Mouse (Mus musculus) cerebellum, adult 2 months (tissue): ENCODE measurements around the gene Pid1. TPM values are rescaled to one million over a fixed set of nuclear protein-coding genes. Genes with fewer than 3 reads are reported as not detected.
"Not testable (repeated sequence)": the region's sequence is repeated elsewhere in the genome, so short reads cannot be mapped to it uniquely, and the experiment has no call there.

Experiments
- DNase-seq, 2 experiments: peaks; one replicate each; pipeline ENCODE4 v3.0.0; 2021
- H3K27ac ChIP-seq: fragments of 200-500 bp; 2 replicates; pipeline ENCODE4 v1.5.1; 2012; ENCODE audit warnings: low read length, control low read depth, inconsistent platforms; ENCODE audit not compliant: insufficient read depth
- H3K27me3 ChIP-seq: fragments of 200-500 bp; 2 replicates; pipeline ENCODE4 v1.6.1; 2012; ENCODE audit warnings: inconsistent platforms, mild to moderate bottlenecking, low read length, moderate library complexity; ENCODE audit not compliant: control insufficient read depth, insufficient read depth
- H3K4me1 ChIP-seq: fragments of 200-500 bp; 2 replicates; pipeline ENCODE4 v1.6.1; 2011; ENCODE audit warnings: low read length; ENCODE audit not compliant: control insufficient read depth, insufficient read depth
- H3K4me3 ChIP-seq: fragments of 200-500 bp; replicated peaks from 2 replicates; pipeline ENCODE3; 2011; ENCODE audit warnings: mild to moderate bottlenecking, low read depth, low read length, control low read depth; ENCODE audit not compliant: insufficient read depth
- CTCF ChIP-seq: fragments of 200-500 bp; IDR thresholded peaks from 2 replicates; pipeline ENCODE4 v1.5.1; 2011; ENCODE audit warnings: low read depth, mild to moderate bottlenecking, control low read depth, low read length, moderate library complexity, borderline replicate concordance; ENCODE audit not compliant: insufficient read depth
- POLR2A ChIP-seq: fragments of 200-500 bp; IDR thresholded peaks from 2 replicates; pipeline ENCODE4 v1.6.1; 2011; ENCODE audit warnings: low read length, control low read depth, borderline replicate concordance; ENCODE audit not compliant: insufficient read depth
- WGBS: fragments of 180-500 bp; shearing (Covaris S2); methylation state at CpG from one replicate; pipeline ENCODE4 v1.1.7; 2018; 5-methylcytosine and 5-hydroxymethylcytosine counted together
- polyA plus RNA-seq: library from polyadenylated mRNA; depleted of rRNA; stranded (reverse); fragments of >200 nt; gene quantifications from 2 replicates; pipeline ENCODE4 v1.2.3, GENCODE M21; 2012

Gene Pid1
- polyA plus RNA-seq, 1 experiment: 26.1 TPM

DNA sequence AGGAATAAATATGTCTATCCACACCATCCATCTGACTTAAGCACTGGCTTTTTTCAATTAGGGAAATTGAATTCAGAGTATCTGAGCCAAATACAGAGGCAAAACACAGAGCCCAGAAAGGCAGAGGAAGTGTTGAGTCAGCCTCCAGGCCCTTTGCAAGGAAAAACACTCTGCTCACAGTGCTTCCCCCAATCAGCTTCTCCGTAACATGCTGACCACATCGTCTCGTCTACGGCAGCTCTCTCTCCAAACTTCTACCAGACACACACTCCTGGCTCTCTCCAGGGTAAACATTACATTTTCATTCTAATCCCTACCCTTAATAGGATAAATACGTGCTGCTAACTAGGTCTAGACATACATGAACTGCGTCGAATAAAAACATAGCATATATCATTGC is 145.4 kb downstream of the Pid1 start:
- no peak overlapping the region for H3K4me3 ChIP-seq
- H3K27me3 ChIP-seq: no peaks in the 10 kb centered on the region
- H3K4me1 ChIP-seq: peaks cover 8% of the 10 kb centered on the region
- TF ChIP-seq POLR2A (no peak), CTCF (no peak)
- DNase-seq: peak in 1 of 2 experiments; percentile 8
- WGBS: 90% methylated on average over 7 of the region's 7 CpGs
- H3K27ac ChIP-seq: no peak overlapping the region

DNA sequence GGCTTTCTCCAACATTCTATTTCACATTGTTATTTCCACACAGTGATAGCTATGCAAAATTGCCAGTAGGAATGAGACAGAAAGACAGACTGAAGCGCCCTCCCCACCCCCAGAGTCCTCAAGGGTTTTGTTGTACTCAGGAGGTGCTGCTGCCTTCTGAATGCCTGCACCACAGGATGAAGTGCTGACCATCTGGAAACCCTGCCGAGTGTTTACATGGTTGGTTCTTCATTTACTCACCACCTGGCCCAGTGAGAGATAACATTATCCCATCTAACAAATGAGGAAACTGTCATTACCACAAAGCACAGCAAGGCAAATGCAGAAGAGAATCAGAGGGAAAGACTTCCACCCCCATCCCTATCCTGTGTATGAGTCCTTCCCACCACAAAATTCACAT is 146.2 kb downstream of the Pid1 start:
- no peak for TF ChIP-seq CTCF
- no peak for TF ChIP-seq POLR2A
- Histone ChIP-seq H3K27me3 (no peaks in the 10 kb centered on the region), H3K4me1 (peaks cover 8% of the 10 kb centered on the region), H3K27ac (no peak overlapping the region), H3K4me3 (no peak overlapping the region)
- WGBS: 3% methylated on average over 2 of the region's 2 CpGs
- DNase-seq: peak; percentile 55 to 79

DNA sequence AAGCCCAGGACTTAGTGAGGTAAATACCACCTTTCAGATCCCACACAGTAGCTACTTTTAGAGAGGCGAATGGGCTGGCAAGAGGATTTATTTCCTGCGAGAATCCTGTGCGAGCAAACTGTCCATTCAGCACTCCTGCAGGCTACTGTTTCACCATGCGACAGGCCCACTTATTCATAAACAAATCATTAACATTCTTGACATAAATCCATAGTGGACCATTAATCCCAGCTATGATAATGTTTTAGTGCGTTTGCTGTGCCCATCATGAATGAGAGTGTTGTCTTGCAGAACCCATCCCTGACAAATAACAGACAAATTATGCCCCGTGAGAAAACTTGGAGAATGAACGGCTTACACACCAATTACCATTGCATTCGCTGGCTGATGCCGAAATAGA is 152.5 kb downstream of the Pid1 start:
- DNase-seq: no peak
- Histone ChIP-seq H3K27me3 (no peaks in the 10 kb centered on the region), H3K27ac (no peak overlapping the region), H3K4me3 (no peak overlapping the region), H3K4me1 (no peaks in the 10 kb centered on the region)
- 67% methylated on average over 9 of the region's 9 CpGs for WGBS
- no peak for TF ChIP-seq CTCF
- no peak for TF ChIP-seq POLR2A

DNA sequence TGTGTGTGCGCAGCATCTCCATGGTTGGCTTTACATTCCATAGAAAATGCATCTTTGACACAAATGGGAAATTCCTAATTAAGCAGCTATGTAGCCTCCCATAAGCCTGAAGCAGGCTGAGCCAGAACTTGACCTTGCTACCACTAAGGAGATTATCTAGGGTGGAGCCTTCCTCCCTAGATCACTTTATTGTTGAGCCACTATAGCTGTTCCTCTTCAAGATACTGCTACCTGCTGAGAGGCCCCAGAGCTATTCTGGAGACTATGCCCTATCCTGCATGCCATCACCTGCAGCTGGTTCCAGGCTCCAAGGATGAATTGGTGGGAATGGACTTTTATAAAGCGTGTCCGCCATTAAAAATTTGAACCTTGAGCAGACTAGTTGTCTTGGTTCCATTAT is 158.2 kb downstream of the Pid1 start:
- not testable (repeated sequence) for H3K4me3 ChIP-seq, DNase-seq, H3K4me1 ChIP-seq, H3K27ac ChIP-seq, H3K27me3 ChIP-seq
- WGBS: 95% methylated on average over 3 of the region's 3 CpGs

DNA sequence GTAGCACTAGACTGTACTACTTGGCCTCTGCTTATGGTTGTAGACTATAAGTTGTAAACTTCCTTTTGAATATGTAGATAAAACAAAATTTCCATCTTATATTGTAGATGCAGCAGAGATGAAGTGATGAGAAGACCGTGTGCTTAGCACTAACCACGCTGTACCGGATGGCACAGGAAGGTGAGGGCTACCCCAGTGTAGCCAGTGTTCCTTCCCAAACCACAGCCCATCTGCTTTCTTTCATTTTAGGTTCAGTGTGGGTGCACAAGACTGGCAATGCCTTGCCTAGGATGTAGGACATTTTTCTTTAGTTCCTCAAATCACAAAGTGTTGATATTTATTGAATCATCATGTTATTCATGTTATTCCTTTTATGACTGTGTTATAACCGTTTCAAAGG is 160.5 kb downstream of the Pid1 start:
- no peaks in the 10 kb centered on the region for H3K27me3 ChIP-seq
- 81% methylated on average over 4 of the region's 4 CpGs for WGBS
- no peak overlapping the region for H3K4me3 ChIP-seq
- TF ChIP-seq CTCF: no peak
- TF ChIP-seq POLR2A: no peak
- H3K27ac ChIP-seq: no peak overlapping the region
- H3K4me1 ChIP-seq: no peaks in the 10 kb centered on the region
- DNase-seq: no peak

DNA sequence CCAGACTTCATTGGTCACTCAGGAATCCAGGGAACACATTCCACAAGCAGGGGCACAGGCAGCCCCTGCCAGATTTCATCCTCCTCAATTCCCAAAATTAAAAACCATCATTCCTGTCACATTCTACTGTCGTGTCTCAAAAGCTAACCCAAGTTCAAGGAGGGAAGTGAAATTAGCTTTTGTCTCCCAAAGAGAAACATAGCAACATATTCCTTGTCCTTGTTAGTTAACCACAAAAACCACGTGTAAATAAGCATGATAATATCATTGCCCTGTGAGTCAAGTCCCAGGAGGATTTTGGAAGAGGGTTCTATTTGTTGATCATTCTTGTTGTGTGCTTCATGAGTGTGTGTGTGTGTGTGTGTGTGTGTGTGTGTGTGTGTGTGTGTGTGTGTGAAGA is 164.1 kb downstream of the Pid1 start:
- no peak for TF ChIP-seq CTCF
- TF ChIP-seq POLR2A: no peak
- Histone ChIP-seq H3K4me3 (no peak overlapping the region), H3K27ac (no peak overlapping the region), H3K4me1 (no peaks in the 10 kb centered on the region), H3K27me3 (no peaks in the 10 kb centered on the region)
- 46% methylated on average over 2 of the region's 2 CpGs for WGBS
- DNase-seq: no peak

DNA sequence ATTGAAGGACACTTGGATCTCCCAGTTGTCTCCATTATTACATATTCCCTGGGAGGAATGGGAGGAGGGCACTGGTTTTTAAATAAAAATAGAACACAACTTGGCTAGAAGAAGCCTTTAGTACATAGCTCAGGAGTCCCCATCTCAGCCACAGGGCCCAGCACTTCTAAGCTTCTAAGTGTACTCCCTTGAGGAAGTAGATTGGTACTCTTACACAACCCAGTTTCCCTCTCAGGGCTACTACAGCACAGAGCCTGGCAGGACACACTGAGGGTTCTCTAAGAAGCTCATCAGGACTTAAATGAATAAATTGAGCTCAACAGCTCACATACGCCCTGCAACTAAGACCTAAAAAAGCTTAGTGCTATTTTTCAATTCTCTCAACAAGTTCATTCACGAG is 165.1 kb downstream of the Pid1 start:
- no peak overlapping the region for H3K4me3 ChIP-seq
- 86% methylated on average over 2 of the region's 2 CpGs for WGBS
- TF ChIP-seq CTCF (no peak), POLR2A (no peak)

DNA sequence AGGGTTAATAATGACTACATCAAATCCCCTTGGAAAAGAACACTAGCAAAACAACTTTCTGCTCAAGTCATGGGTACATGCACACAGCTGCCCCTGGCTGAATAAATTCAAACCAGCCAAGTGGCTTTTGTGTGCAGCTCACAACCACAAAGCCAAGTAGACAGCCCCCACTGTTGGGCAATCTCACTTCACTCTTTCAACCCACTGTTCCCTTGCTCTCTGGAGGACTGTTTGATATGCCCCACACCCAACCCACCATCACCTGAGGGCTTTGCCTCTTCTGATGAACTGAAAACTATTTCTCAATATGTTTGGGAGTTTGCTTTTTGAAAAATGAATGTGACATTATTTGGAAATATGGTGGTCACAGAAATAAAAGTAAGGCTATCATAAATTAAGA is 171.8 kb downstream of the Pid1 start:
- no peak overlapping the region for H3K27ac ChIP-seq
- TF ChIP-seq POLR2A (no peak), CTCF (no peak)
- H3K27me3 ChIP-seq: no peaks in the 10 kb centered on the region
- no peak for DNase-seq
- no peaks in the 10 kb centered on the region for H3K4me1 ChIP-seq
- no peak overlapping the region for H3K4me3 ChIP-seq

More for the DNA sequence above, 165.1 kb downstream of the Pid1 start:
- no peak overlapping the region for H3K27ac ChIP-seq
- DNase-seq: no peak
- H3K27me3 ChIP-seq: no peaks in the 10 kb centered on the region
- H3K4me1 ChIP-seq: no peaks in the 10 kb centered on the region

DNA sequence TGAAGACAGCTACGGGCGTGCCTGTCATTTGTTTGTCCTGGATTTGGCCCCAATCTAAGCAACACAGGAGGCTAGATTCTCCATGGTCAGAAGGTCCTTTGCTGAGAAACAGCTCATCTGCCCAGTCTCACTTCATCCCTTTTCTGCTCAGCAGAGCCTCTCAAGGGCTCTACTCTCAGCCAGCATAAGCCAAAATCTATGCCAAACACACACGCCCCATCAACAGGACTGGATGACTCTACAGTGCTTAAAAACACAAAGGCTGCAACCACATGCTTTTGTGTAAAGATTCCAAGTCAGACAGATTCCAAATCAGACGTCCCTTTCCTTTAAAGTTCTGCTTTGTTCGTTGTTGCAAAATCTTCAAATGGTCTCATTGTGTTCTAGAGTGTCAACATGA is 174.5 kb downstream of the Pid1 start:
- TF ChIP-seq POLR2A (no peak), CTCF (no peak)

More for the DNA sequence above, 174.5 kb downstream of the Pid1 start:
- DNase-seq: peak in 1 of 2 experiments; percentile 4
- Histone ChIP-seq H3K27ac (no peak overlapping the region), H3K4me1 (no peaks in the 10 kb centered on the region), H3K4me3 (no peak overlapping the region), H3K27me3 (no peaks in the 10 kb centered on the region)
- WGBS: 76% methylated on average over 5 of the region's 5 CpGs
